Mouse (Mus musculus) midbrain, postnatal 0 days (tissue): ENCODE data around the gene Timd2. TPM values are rescaled to one million over a fixed set of nuclear protein-coding genes. Genes with fewer than 3 reads are reported as not detected.
A peak's percentile ranks its signal among the peaks of the same experiment; 100 is the strongest.

ENCODE experiments used
- ATAC-seq: fragments of 200-750 bp; cut with Nextera tagmentation; 2 replicates; pipeline ENCODE4 v1.8.0; 2017; ENCODE audit warnings: moderate number of reproducible peaks, mild to moderate bottlenecking, moderate TSS enrichment, moderate library complexity; ENCODE audit not compliant: low FRiP score
- DNase-seq: peaks from one replicate; pipeline ENCODE4 v3.0.0-alpha.2; 2015; ENCODE audit warnings: low spot score
- H3K27ac ChIP-seq: fragments of 300-500 bp; sonication (generic); 2 replicates; pipeline ENCODE4 v1.5.1; 2014; ENCODE audit warnings: low read depth, mild to moderate bottlenecking, low read length, mixed read lengths
- H3K27me3 ChIP-seq: fragments of 300-500 bp; sonication (generic); 2 replicates; pipeline ENCODE4 v1.6.1; 2014; ENCODE audit warnings: low read length, control low read depth, mixed read lengths; ENCODE audit not compliant: insufficient read depth
- H3K36me3 ChIP-seq: fragments of 300-500 bp; sonication (generic); 2 replicates; pipeline ENCODE4 v1.6.1; 2014; ENCODE audit warnings: low read length, control low read depth, mixed read lengths; ENCODE audit not compliant: insufficient read depth
- H3K4me1 ChIP-seq: fragments of 300-500 bp; sonication (generic); 2 replicates; pipeline ENCODE4 v1.6.1; 2014; ENCODE audit warnings: mild to moderate bottlenecking, control low read depth, antibody characterized with exemption, low read length, mixed read lengths; ENCODE audit not compliant: insufficient read depth
- H3K4me2 ChIP-seq: fragments of 300-500 bp; sonication (generic); 2 replicates; pipeline ENCODE4 v1.6.1; 2014; ENCODE audit warnings: low read depth, mild to moderate bottlenecking, low read length, mixed read lengths; ENCODE audit not compliant: poor library complexity, severe bottlenecking
- H3K4me3 ChIP-seq: fragments of 300-500 bp; sonication (generic); 2 replicates; pipeline ENCODE4 v1.5.1; 2014; ENCODE audit warnings: low read depth, mild to moderate bottlenecking, low read length, moderate library complexity
- H3K9ac ChIP-seq: fragments of 300-500 bp; sonication (generic); replicated peaks from 2 replicates; pipeline ENCODE4 v1.6.1; 2014; ENCODE audit warnings: mild to moderate bottlenecking, low read length, moderate library complexity, mixed read lengths; ENCODE audit not compliant: poor library complexity, severe bottlenecking
- H3K9me3 ChIP-seq: fragments of 300-500 bp; sonication (generic); 2 replicates; pipeline ENCODE4 v1.6.1; 2016; ENCODE audit warnings: low read length, control low read depth
- CTCF ChIP-seq: IDR thresholded peaks from 2 replicates; pipeline ENCODE4 v1.5.1; 2016; ENCODE audit warnings: antibody characterized with exemption, mild to moderate bottlenecking
- WGBS: fragments of 180-500 bp; shearing (Covaris S2); extraction: QIAGEN DNeasy Blood & Tissue Kit; methylation state at CpG from one replicate; pipeline ENCODE4 v1.1.7; 2014; 5-methylcytosine and 5-hydroxymethylcytosine counted together
- polyA plus RNA-seq: library from polyadenylated mRNA; unstranded; fragments of >200 nt; fragmentation: Nextera tagmentation; extraction: Ambion mirVana; gene quantifications from 2 replicates; pipeline ENCODE4 v1.2.1, GENCODE M21; 2015
- total RNA-seq: library from RNA; depleted of rRNA; stranded (reverse); fragments of >200 nt; gene quantifications from 2 replicates; pipeline ENCODE4 v1.2.3, GENCODE M21; 2014; rRNA removed

Gene Timd2
- total and polyA plus RNA-seq, 2 experiments from 2014 or later: not detected

DNA sequence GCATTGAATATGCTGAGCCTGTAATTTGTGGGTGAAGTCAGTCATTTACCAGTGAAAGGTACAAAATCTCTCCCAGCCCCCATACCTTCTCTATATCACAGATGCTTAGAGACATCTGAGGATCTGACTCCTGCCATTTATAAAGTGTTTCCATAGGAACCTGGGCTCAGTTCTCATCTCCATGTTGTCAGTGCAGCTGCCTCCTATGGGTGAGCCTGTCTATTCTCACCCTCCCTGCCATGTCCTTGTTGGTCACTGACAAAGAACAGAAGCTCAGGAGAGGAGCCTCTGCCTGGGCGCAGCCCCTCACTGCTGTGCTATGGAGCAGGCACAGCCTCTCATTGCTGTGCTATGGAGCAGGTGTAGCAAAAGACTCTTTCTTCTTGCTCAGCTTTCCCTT lies 86.9 kb downstream of the Timd2 start:
- ATAC-seq: peak; percentile 27; the same call in 1 of the 2 replicates
- WGBS: 76% methylated on average over 1 of the region's 1 CpGs
- H3K4me3 ChIP-seq: no peak overlapping the region
- H3K4me1 ChIP-seq: no peaks in the 10 kb centered on the region
- no peak for TF ChIP-seq CTCF
- H3K9ac ChIP-seq: no peak overlapping the region
- H3K27me3 ChIP-seq: no peaks in the 10 kb centered on the region
- no peak overlapping the region for H3K27ac ChIP-seq
- no peaks in the 10 kb centered on the region for H3K36me3 ChIP-seq
- H3K4me2 ChIP-seq: no peak overlapping the region
- no peaks in the 10 kb centered on the region for H3K9me3 ChIP-seq
- DNase-seq: no peak

Other genes with a start within 250 kb of the Timd2 start
- not detected in 2 replicates for gene Gm12169, start 182.8 kb downstream of the Timd2 start, total RNA-seq
- not detected in 2 replicates for gene Gm12169, start 182.8 kb downstream of the Timd2 start, polyA plus RNA-seq
- not detected in 2 replicates for gene BC053393, start 135.5 kb downstream of the Timd2 start, total RNA-seq
- gene BC053393, start 135.5 kb downstream of the Timd2 start, polyA plus RNA-seq: not detected in 2 replicates
- not detected in 2 replicates for gene Dppa1, start 77.8 kb downstream of the Timd2 start, total RNA-seq
- not detected in 2 replicates for gene Dppa1, start 77.8 kb downstream of the Timd2 start, polyA plus RNA-seq
- gene Havcr1, start 28.0 kb upstream of the Timd2 start, total RNA-seq: not detected in 2 replicates
- not detected in 2 replicates for gene Havcr1, start 28.0 kb upstream of the Timd2 start, polyA plus RNA-seq
- not detected in 2 replicates for gene Timd4, start 103.7 kb upstream of the Timd2 start, total RNA-seq
- 0.22 and 0.32 TPM in 2 replicates for gene Timd4, start 103.7 kb upstream of the Timd2 start, polyA plus RNA-seq